Mouse (Mus musculus) thymus, postnatal 0 days (tissue): ENCODE measurements around the gene Pde8a. TPM values are rescaled to one million over a fixed set of nuclear protein-coding genes. Genes with fewer than 3 reads are reported as not detected.

Experiments
- DNase-seq: peaks from one replicate; pipeline ENCODE4 v3.0.0-alpha.2; 2015; ENCODE audit warnings: low spot score
- polyA plus RNA-seq: library from polyadenylated mRNA; unstranded; fragments of >200 nt; fragmentation: Nextera tagmentation; extraction: Ambion mirVana; gene quantifications from 2 replicates; pipeline ENCODE4 v1.2.1, GENCODE M21; 2015

Pde8a gene
- polyA plus RNA-seq, 1 experiment from 2014 or later, result 1.2 TPM

- DNase-seq, result peak; percentile 15
Measured at GRCm38 (mm10) chr7:81261548-81261947, 48.2 kb downstream of the Pde8a start.

- DNase-seq, result no peak
Measured at GRCm38 (mm10) chr7:81272908-81273307, 59.5 kb downstream of the Pde8a start.

- DNase-seq, result no peak
Measured at GRCm38 (mm10) chr7:81278966-81279365, 65.6 kb downstream of the Pde8a start.

- DNase-seq, result no peak
Measured at GRCm38 (mm10) chr7:81281240-81281639, 67.8 kb downstream of the Pde8a start.

GRCm38 (mm10) chr7:81286456-81286855, 73.1 kb downstream of the Pde8a start:
- DNase-seq, result no peak

- DNase-seq, result no peak
Measured at GRCm38 (mm10) chr7:81286946-81287345, 73.5 kb downstream of the Pde8a start.

- no peak for DNase-seq
Measured at GRCm38 (mm10) chr7:81295169-81295568, 81.8 kb downstream of the Pde8a start.

GRCm38 (mm10) chr7:81298206-81298605, 84.8 kb downstream of the Pde8a start:
- DNase-seq, result no peak

GRCm38 (mm10) chr7:81301323-81301722, 87.9 kb downstream of the Pde8a start:
- no peak for DNase-seq

- peak; percentile 9 for DNase-seq
Measured at GRCm38 (mm10) chr7:81303682-81304081, 90.3 kb downstream of the Pde8a start.

GRCm38 (mm10) chr7:81304100-81304499, 90.7 kb downstream of the Pde8a start:
- no peak for DNase-seq

- no peak for DNase-seq
Measured at GRCm38 (mm10) chr7:81304675-81305074, 91.3 kb downstream of the Pde8a start.

GRCm38 (mm10) chr7:81307735-81308134, 94.3 kb downstream of the Pde8a start:
- DNase-seq, result no peak

- no peak for DNase-seq
Measured at GRCm38 (mm10) chr7:81309247-81309646, 95.9 kb downstream of the Pde8a start.

GRCm38 (mm10) chr7:81311130-81311529, 97.7 kb downstream of the Pde8a start:
- DNase-seq, result no peak

- no peak for DNase-seq
Measured at GRCm38 (mm10) chr7:81311581-81311980, 98.2 kb downstream of the Pde8a start.

- no peak for DNase-seq
Measured at GRCm38 (mm10) chr7:81315583-81315982, 102.2 kb downstream of the Pde8a start.

GRCm38 (mm10) chr7:81319749-81320148, 106.4 kb downstream of the Pde8a start:
- no peak for DNase-seq

- no peak for DNase-seq
Measured at GRCm38 (mm10) chr7:81321776-81322175, 108.4 kb downstream of the Pde8a start.

- DNase-seq, result no peak
Measured at GRCm38 (mm10) chr7:81326043-81326442, 112.6 kb downstream of the Pde8a start.

GRCm38 (mm10) chr7:81326859-81327258, 113.5 kb downstream of the Pde8a start:
- no peak for DNase-seq

GRCm38 (mm10) chr7:81327661-81328060, 114.3 kb downstream of the Pde8a start:
- DNase-seq, result no peak

- no peak for DNase-seq
Measured at GRCm38 (mm10) chr7:81330767-81331166, 117.4 kb downstream of the Pde8a start.

GRCm38 (mm10) chr7:81331851-81332250, 118.5 kb downstream of the Pde8a start:
- DNase-seq, result no peak
